Mouse (Mus musculus) intestine, postnatal 0 days (tissue): ENCODE results near the gene Atrnl1. TPM values are rescaled to one million over a fixed set of nuclear protein-coding genes. Genes with fewer than 3 reads are reported as not detected.
"Not testable (repeated sequence)": the region's sequence is repeated elsewhere in the genome, so short reads cannot be mapped to it uniquely, and the experiment has no call there.

ENCODE experiments used
- ATAC-seq: fragments of 200-750 bp; cut with Nextera tagmentation; 2 replicates; pipeline ENCODE4 v1.8.0; 2017; ENCODE audit warnings: mild to moderate bottlenecking, moderate TSS enrichment, moderate library complexity
- H3K27ac ChIP-seq: fragments of 300-500 bp; sonication (generic); 2 replicates; pipeline ENCODE4 v1.5.1; 2014; ENCODE audit warnings: mild to moderate bottlenecking, low read depth, low read length, moderate library complexity
- H3K27me3 ChIP-seq: fragments of 300-500 bp; sonication (generic); replicated peaks from 2 replicates; pipeline ENCODE4 v1.6.1; 2014; ENCODE audit warnings: low read length, mixed read lengths; ENCODE audit not compliant: control insufficient read depth, insufficient read depth
- H3K36me3 ChIP-seq: fragments of 300-500 bp; sonication (generic); 2 replicates; pipeline ENCODE4 v1.6.1; 2014; ENCODE audit warnings: mild to moderate bottlenecking, moderate library complexity; ENCODE audit not compliant: control insufficient read depth, insufficient read depth
- H3K4me1 ChIP-seq: fragments of 300-500 bp; sonication (generic); replicated peaks from 2 replicates; pipeline ENCODE4 v1.6.1; 2014; ENCODE audit warnings: antibody characterized with exemption, low read length, mixed read lengths; ENCODE audit not compliant: control insufficient read depth, insufficient read depth
- H3K4me2 ChIP-seq: fragments of 300-500 bp; sonication (generic); replicated peaks from 2 replicates; pipeline ENCODE4 v1.6.1; 2014; ENCODE audit warnings: low read depth, mild to moderate bottlenecking, moderate library complexity
- H3K4me3 ChIP-seq: fragments of 300-500 bp; sonication (generic); 2 replicates; pipeline ENCODE4 v1.5.1; 2014; ENCODE audit warnings: low read depth, low read length
- H3K9ac ChIP-seq: fragments of 300-500 bp; sonication (generic); 2 replicates; pipeline ENCODE4 v1.6.1; 2014; ENCODE audit warnings: mild to moderate bottlenecking, low read depth, low read length
- H3K9me3 ChIP-seq: fragments of 300-500 bp; sonication (generic); 2 replicates; pipeline ENCODE4 v1.6.1; 2016; ENCODE audit warnings: mixed run types; ENCODE audit not compliant: control insufficient read depth
- CTCF ChIP-seq: sonication (generic); IDR thresholded peaks from 2 replicates; pipeline ENCODE4 v1.5.1; 2016; ENCODE audit warnings: low read depth, mild to moderate bottlenecking, control low read depth, antibody characterized with exemption, moderate library complexity
- WGBS: fragments of 180-500 bp; shearing (Covaris S2); extraction: QIAGEN DNeasy Blood & Tissue Kit; methylation state at CpG from one replicate; pipeline ENCODE4 v1.1.7; 2014; 5-methylcytosine and 5-hydroxymethylcytosine counted together
- polyA plus RNA-seq: library from polyadenylated mRNA; unstranded; fragments of >200 nt; fragmentation: Nextera tagmentation; extraction: Ambion mirVana; gene quantifications from 2 replicates; pipeline ENCODE4 v1.2.1, GENCODE M21; 2015

Atrnl1 gene
- polyA plus RNA-seq, 1 experiment from 2014 or later, result 2.6 TPM

GRCm38 (mm10) chr19:58044816-58045215, 434.0 kb downstream of the Atrnl1 start:
- H3K9me3 ChIP-seq, result no peaks in the 10 kb centered on the region
- no peak for TF ChIP-seq CTCF
- ATAC-seq, result no peak
- no peaks in the 10 kb centered on the region for H3K4me1 ChIP-seq
- H3K27me3 ChIP-seq, result no peaks in the 10 kb centered on the region
- no peak overlapping the region for H3K27ac ChIP-seq
- no peak overlapping the region for H3K4me2 ChIP-seq
- 90% methylated on average over 5 of the region's 5 CpGs for whole genome bisulfite sequencing
- H3K4me3 ChIP-seq, result no peak overlapping the region
- no peak overlapping the region for H3K9ac ChIP-seq
- H3K36me3 ChIP-seq, result no peaks in the 10 kb centered on the region

GRCm38 (mm10) chr19:58046656-58047055, 435.8 kb downstream of the Atrnl1 start:
- no peaks in the 10 kb centered on the region for H3K36me3 ChIP-seq
- no peaks in the 10 kb centered on the region for H3K9me3 ChIP-seq
- H3K27me3 ChIP-seq, result no peaks in the 10 kb centered on the region
- 83% methylated on average over 7 of the region's 7 CpGs for WGBS
- no peak for TF ChIP-seq CTCF
- no peaks in the 10 kb centered on the region for H3K4me1 ChIP-seq
- ATAC-seq, result no peak
- H3K4me3 ChIP-seq, result no peak overlapping the region
- H3K4me2 ChIP-seq, result no peak overlapping the region
- no peak overlapping the region for H3K27ac ChIP-seq
- H3K9ac ChIP-seq, result no peak overlapping the region

DNA sequence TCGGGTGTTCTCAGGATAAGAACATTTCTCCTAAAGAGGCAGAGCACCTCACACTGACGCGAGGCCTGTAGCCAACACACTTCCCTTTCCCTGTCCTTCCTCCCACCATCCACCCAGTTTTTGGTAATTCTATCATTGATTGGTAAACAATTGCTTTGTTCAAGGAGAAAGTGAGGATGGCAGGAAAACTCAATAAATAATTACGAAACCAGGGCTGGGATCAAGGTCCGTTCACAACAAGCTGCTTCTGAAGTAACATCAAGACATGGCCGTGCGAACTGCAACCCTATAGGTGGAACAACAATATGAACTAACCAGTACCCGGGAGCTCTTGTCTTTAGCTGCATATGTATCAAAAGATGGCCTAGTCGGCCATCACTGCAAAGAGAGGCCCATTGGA, 439.6 kb downstream of the Atrnl1 start:
- ATAC-seq, H3K27ac ChIP-seq, H3K9ac ChIP-seq, H3K9me3 ChIP-seq, H3K4me2 ChIP-seq, H3K4me1 ChIP-seq, H3K27me3 ChIP-seq, H3K4me3 ChIP-seq, H3K36me3 ChIP-seq: not testable (repeated sequence)
- WGBS, result 84% methylated on average over 8 of the region's 9 CpGs

DNA sequence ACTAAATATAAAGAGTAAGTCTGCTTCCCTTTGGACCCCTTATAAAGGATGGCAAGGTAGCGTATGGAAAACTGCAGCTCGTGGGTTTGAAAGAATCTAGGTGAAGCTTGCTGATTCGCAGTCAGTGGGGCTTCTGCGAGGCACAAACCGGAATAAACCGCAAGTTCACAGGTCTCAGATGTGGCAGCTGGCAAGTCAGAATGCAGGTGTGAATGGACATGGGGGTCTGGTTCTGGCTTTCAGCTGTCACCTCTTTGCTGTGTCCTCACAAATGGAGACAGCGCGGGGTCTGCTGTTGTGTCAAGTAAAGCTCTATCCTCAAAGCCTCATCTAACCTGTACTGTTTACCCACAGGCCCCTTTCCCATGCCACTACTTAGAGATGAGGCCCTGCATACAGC, 440.2 kb downstream of the Atrnl1 start:
- H3K4me1 ChIP-seq, result no peaks in the 10 kb centered on the region
- no peak overlapping the region for H3K27ac ChIP-seq
- no peak for ATAC-seq
- no peak overlapping the region for H3K9ac ChIP-seq
- H3K36me3 ChIP-seq, result no peaks in the 10 kb centered on the region
- H3K27me3 ChIP-seq, result no peaks in the 10 kb centered on the region
- H3K4me2 ChIP-seq, result no peak overlapping the region
- WGBS, result 92% methylated on average over 8 of the region's 8 CpGs
- no peak for TF ChIP-seq CTCF
- no peak overlapping the region for H3K4me3 ChIP-seq
- no peaks in the 10 kb centered on the region for H3K9me3 ChIP-seq

- Histone ChIP-seq H3K27me3 (no peaks in the 10 kb centered on the region), H3K4me2 (no peak overlapping the region), H3K27ac (no peak overlapping the region), H3K9ac (no peak overlapping the region), H3K36me3 (no peaks in the 10 kb centered on the region), H3K9me3 (no peaks in the 10 kb centered on the region), H3K4me3 (no peak overlapping the region), H3K4me1 (no peaks in the 10 kb centered on the region)
- WGBS, result 94% methylated on average over 13 of the region's 13 CpGs
- TF ChIP-seq CTCF, result no peak
- no peak for ATAC-seq
Measured at GRCm38 (mm10) chr19:58051905-58052304, 441.1 kb downstream of the Atrnl1 start.

DNA sequence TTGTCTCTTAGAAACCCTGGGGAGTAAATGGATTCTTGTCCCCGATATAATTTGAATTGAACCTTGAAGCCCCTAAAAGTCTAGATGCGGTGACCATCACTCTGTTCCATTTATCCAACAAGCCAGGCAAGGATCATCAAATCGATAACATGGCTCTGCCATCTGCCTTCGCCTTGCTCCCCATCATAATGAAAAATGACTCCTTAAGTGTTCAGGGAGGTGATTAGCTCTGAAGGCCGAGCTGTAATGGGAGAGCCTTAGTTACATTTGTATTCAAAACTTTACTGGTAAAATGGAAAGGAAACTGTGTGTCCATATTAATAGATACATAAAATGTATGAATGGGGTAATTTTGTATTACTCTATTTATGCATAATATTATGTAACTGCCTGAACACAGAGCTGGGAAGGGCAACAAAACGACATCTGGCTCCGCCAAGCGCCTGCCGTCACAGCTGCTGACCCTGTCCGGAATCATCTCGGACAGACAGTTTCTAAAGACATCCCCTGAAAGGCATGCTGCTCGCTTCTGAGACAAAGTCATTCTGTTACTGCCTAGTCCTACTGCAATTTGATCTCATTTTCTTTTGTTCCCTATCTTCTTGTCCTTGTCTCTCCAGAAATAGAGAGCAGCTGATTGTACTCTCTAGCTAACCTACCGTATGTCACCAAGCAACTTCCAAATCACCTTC, 441.8 kb downstream of the Atrnl1 start:
- no peaks in the 10 kb centered on the region for H3K27me3 ChIP-seq
- no peak for ATAC-seq
- no peak overlapping the region for H3K4me2 ChIP-seq
- TF ChIP-seq CTCF, result no peak
- WGBS, result 85% methylated on average over 13 of the region's 13 CpGs
- H3K4me1 ChIP-seq, result no peaks in the 10 kb centered on the region
- H3K9me3 ChIP-seq, result no peaks in the 10 kb centered on the region
- no peak overlapping the region for H3K27ac ChIP-seq
- H3K36me3 ChIP-seq, result no peaks in the 10 kb centered on the region
- no peak overlapping the region for H3K4me3 ChIP-seq
- H3K9ac ChIP-seq, result no peak overlapping the region

GRCm38 (mm10) chr19:58059719-58060118, 448.9 kb downstream of the Atrnl1 start:
- Histone ChIP-seq H3K9me3 (no peaks in the 10 kb centered on the region), H3K4me2 (no peak overlapping the region), H3K4me3 (no peak overlapping the region), H3K27me3 (no peaks in the 10 kb centered on the region), H3K9ac (no peak overlapping the region), H3K4me1 (0 out of 2 replicates have a peak, but pooled peaks cover 2% of the 10 kb centered on the region), H3K27ac (no peak overlapping the region), H3K36me3 (no peaks in the 10 kb centered on the region)
- no peak for TF ChIP-seq CTCF
- no peak for ATAC-seq
- WGBS, result 62% methylated on average over 9 of the region's 9 CpGs
